ENCODE assay signal across 22 mouse cellular contexts in the genomic region with DNA sequence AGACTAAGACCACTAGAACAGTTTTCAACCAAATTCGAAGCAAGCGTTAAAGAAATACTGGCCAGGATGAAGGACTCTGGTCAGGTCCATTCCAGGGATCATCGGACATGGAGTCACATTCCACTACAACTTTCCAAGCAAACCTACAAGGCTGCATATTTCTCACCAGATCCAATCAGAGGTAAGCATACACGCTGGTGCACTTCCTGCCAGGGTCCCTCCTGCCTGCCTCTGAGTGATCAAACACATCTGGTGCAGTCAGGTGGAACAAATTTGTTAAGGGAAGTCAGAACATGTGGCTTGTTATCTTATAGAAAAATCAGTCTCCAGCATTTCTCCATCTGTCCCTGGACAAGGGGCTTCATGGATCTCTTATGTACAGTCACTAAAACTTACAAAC.
DNase-seq lines count a peak whose midpoint lies in the region; ATAC-seq and TF ChIP-seq lines count a peak whose summit lies in the region.
"Had no signal": no experiment of that assay in that cellular context is flagged by ENCODE, and none has a peak within 500 bp of the region (broad histone marks: within the 10 kb centered on the region; RNA-seq: fewer than 3 reads in every experiment).

No protein-coding gene starts in this region.

- no peak for TF ChIP-seq CTCF in kidney, adult 2 months (conservative IDR thresholded peaks at IDR 0.05; ENCODE audit: insufficient read depth, insufficient read length, low read depth, low read length)
- TF ChIP-seq CTCF in intestine, postnatal 0 days (IDR thresholded peaks at IDR 0.05; ENCODE audit: low read depth) = no peak

- no peak overlapping the region for H3K4me3 ChIP-seq in kidney, adult 2 months (ENCODE audit: insufficient read depth, low read depth, low read length)
- H3K4me3 ChIP-seq in embryonic facial prominence, embryonic 11.5 days (ENCODE audit: low read depth, low read length) = no peak overlapping the region
- no peak overlapping the region for H3K4me3 ChIP-seq in intestine, postnatal 0 days (ENCODE audit: low read depth, low read length)
- H3K4me3 ChIP-seq: embryonic facial prominence, embryonic 12.5 days; forebrain, embryonic 12.5 days; hindbrain, embryonic 10.5 days; left cerebral cortex, adult 2 months; midbrain, embryonic 15.5 days had no signal

- H3K36me3 ChIP-seq in kidney, adult 2 months (ENCODE audit: control insufficient read depth, insufficient read depth, low read length) = no peaks in the 10 kb centered on the region; the same call in 1 of the 2 replicates
- no peaks in the 10 kb centered on the region for H3K36me3 ChIP-seq in embryonic facial prominence, embryonic 11.5 days (replicated peaks; ENCODE audit: control insufficient read depth, insufficient read depth, low read depth, low read length)
- peaks cover 8% of the 10 kb centered on the region for H3K36me3 ChIP-seq in intestine, postnatal 0 days (ENCODE audit: control insufficient read depth, insufficient read depth)
- H3K36me3 ChIP-seq: embryonic facial prominence, embryonic 12.5 days; forebrain, embryonic 12.5 days; midbrain, embryonic 15.5 days had no signal

- H3K9me3 ChIP-seq in embryonic facial prominence, embryonic 11.5 days (replicated peaks; ENCODE audit: control insufficient read depth, low read length) = no peaks in the 10 kb centered on the region
- no peaks in the 10 kb centered on the region for H3K9me3 ChIP-seq in intestine, postnatal 0 days (ENCODE audit: control insufficient read depth)
- H3K9me3 ChIP-seq: embryonic facial prominence, embryonic 12.5 days; forebrain, embryonic 12.5 days; hindbrain, embryonic 10.5 days; midbrain, embryonic 15.5 days had no signal

- TF ChIP-seq POLR2A in kidney, adult 2 months (IDR thresholded peaks at IDR 0.05; ENCODE audit: low read depth, low read length) = no peak

- DNase-seq in embryo, embryonic 10 days (ENCODE audit: low spot score) = peak; percentile 24
- no peak for DNase-seq in embryo, embryonic 9.5 days (ENCODE audit: extremely low spot score)
- DNase-seq in kidney, adult 2 months = no peak
- DNase-seq in kidney, adult 9 months = no peak
- peak; percentile 18 for DNase-seq in 416B (ENCODE audit: low read depth)
- DNase-seq in embryonic facial prominence, embryonic 11.5 days (ENCODE audit: low spot score) = peak; percentile 74
- DNase-seq in neural tube, embryonic 10.5 days (ENCODE audit: extremely low spot score, low spot score) = no peak
- DNase-seq: cerebellum, adult 11-12 months; cerebellum, postnatal 14 days; gastrocnemius, postnatal 10 days; layer of hippocampus, adult 9-11 months; left cerebral cortex, postnatal 4 days; lung, adult 18-20 months; right cerebral cortex, postnatal 14 days; spleen, adult 18-20 months; thymus, adult 2 months had no signal

- peak; percentile 73; the same call in 1 of the 2 replicates for ATAC-seq in embryonic facial prominence, embryonic 11.5 days (replicated peaks; ENCODE audit: insufficient number of reproducible peaks, low FRiP score, low TSS enrichment, low read depth)
- no peak for ATAC-seq in intestine, postnatal 0 days
- ATAC-seq: midbrain, embryonic 15.5 days had no signal

- H3K27ac ChIP-seq in kidney, adult 2 months (ENCODE audit: insufficient read depth, low read depth, low read length) = peak overlapping the region; percentile 46
- H3K27ac ChIP-seq in embryonic facial prominence, embryonic 11.5 days (replicated peaks; ENCODE audit: low read depth, low read length) = no peak overlapping the region
- no peak overlapping the region for H3K27ac ChIP-seq in intestine, postnatal 0 days (ENCODE audit: low read depth, low read length)
- H3K27ac ChIP-seq: embryonic facial prominence, embryonic 12.5 days; forebrain, embryonic 12.5 days; hindbrain, embryonic 10.5 days; left cerebral cortex, adult 2 months; midbrain, embryonic 15.5 days had no signal

- 48% methylated on average over 4 of the region's 4 CpGs for WGBS in kidney, adult 2 months
- whole genome bisulfite sequencing in embryonic facial prominence, embryonic 11.5 days = 56% methylated on average over 4 of the region's 4 CpGs
- WGBS in intestine, postnatal 0 days = 90% methylated on average over 4 of the region's 4 CpGs

- H3K4me1 ChIP-seq in kidney, adult 2 months (ENCODE audit: control insufficient read depth, insufficient read depth, low read length) = peaks cover 5% of the 10 kb centered on the region; the same call in 1 of the 2 replicates
- no peaks in the 10 kb centered on the region for H3K4me1 ChIP-seq in embryonic facial prominence, embryonic 11.5 days (ENCODE audit: control insufficient read depth, insufficient read depth, low read length)
- no peaks in the 10 kb centered on the region for H3K4me1 ChIP-seq in intestine, postnatal 0 days (replicated peaks; ENCODE audit: control insufficient read depth, insufficient read depth, low read length)
- H3K4me1 ChIP-seq: forebrain, embryonic 12.5 days; hindbrain, embryonic 10.5 days; midbrain, embryonic 15.5 days had no signal

- no peak overlapping the region for H3K4me2 ChIP-seq in embryonic facial prominence, embryonic 11.5 days (ENCODE audit: low read depth, low read length)
- no peak overlapping the region for H3K4me2 ChIP-seq in intestine, postnatal 0 days (replicated peaks; ENCODE audit: low read depth)
- H3K4me2 ChIP-seq: embryonic facial prominence, embryonic 12.5 days; forebrain, embryonic 12.5 days; midbrain, embryonic 15.5 days had no signal

- no peak overlapping the region for H3K9ac ChIP-seq in embryonic facial prominence, embryonic 11.5 days (replicated peaks; ENCODE audit: low read length)
- no peak overlapping the region for H3K9ac ChIP-seq in intestine, postnatal 0 days (ENCODE audit: low read depth, low read length)
- H3K9ac ChIP-seq: embryonic facial prominence, embryonic 12.5 days; forebrain, embryonic 12.5 days; midbrain, embryonic 15.5 days had no signal

- no peaks in the 10 kb centered on the region for H3K27me3 ChIP-seq in kidney, adult 2 months (replicated peaks; ENCODE audit: control insufficient read depth, insufficient read depth, low read length)
- H3K27me3 ChIP-seq in embryonic facial prominence, embryonic 11.5 days (ENCODE audit: control insufficient read depth, insufficient read depth, low read length) = no peaks in the 10 kb centered on the region
- H3K27me3 ChIP-seq in intestine, postnatal 0 days (replicated peaks; ENCODE audit: control insufficient read depth, insufficient read depth, low read length) = no peaks in the 10 kb centered on the region
- H3K27me3 ChIP-seq: embryonic facial prominence, embryonic 12.5 days; forebrain, embryonic 12.5 days; midbrain, embryonic 15.5 days had no signal

Comparison
In these comparisons a context has a peak if more than half of its experiments do, and no peak if none do; other contexts are left out.
1. DNase-seq: peak in embryo, embryonic 10 days (single experiment), 416B (single experiment) and embryonic facial prominence, embryonic 11.5 days (single experiment); none in embryo, embryonic 9.5 days (single experiment), kidney, adult 2 months (single experiment), kidney, adult 9 months (single experiment) and neural tube, embryonic 10.5 days (single experiment).